ENCODE assay signal across 11 mouse cellular contexts in the genomic region with DNA sequence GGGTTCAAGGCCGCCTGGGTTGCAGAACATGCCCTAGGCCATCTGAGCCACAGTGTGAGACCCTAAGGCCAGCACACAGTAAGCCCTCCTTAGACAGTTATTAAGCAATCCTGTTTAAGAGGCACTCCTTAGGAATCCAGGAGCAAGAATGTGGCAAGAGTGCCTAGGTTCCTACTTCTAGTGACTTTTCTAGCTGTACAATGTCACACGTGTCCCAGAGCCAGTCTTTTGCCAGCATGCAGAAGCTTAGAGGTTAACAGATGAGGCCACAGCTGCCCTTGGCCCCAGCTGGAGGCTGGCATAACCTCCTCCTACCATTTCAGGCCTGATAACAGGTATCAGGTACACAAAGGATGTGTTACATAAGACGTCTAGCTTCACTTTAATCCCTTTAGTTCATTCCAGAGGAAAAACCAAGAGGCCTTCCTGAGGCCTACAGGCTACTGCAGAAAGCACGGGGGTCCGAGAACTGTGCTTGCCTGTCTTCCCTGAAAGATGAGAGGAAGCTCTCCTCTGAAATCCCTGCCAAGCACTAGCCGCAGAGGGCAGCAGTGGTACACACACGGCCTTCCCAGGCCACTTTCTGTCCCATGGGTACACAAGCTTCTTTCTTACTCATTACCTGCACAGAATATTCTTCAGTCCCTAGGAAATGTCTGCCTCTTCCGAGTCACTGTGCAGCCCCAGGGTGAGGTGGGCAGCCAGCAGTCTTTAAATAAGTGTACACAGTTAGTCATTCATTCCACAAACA. TPM values are rescaled to one million over a fixed set of nuclear protein-coding genes. Genes with fewer than 3 reads are reported as not detected.
A peak's percentile ranks its signal among the peaks of the same experiment; 100 is the strongest.
DNase-seq lines count a peak whose midpoint lies in the region; ATAC-seq and TF ChIP-seq lines count a peak whose summit lies in the region.
"Had no signal": no experiment of that assay in that cellular context is flagged by ENCODE, and none has a peak within 500 bp of the region (broad histone marks: within the 10 kb centered on the region; RNA-seq: fewer than 3 reads in every experiment).

No protein-coding gene starts in this region.

- H3K27me3 ChIP-seq in hindbrain, embryonic 13.5 days: no peaks in the 10 kb centered on the region
- no peaks in the 10 kb centered on the region for H3K27me3 ChIP-seq in hindbrain, embryonic 14.5 days (ENCODE audit: control insufficient read depth, insufficient read depth, low read length)
- no peaks in the 10 kb centered on the region for H3K27me3 ChIP-seq in intestine, embryonic 16.5 days (replicated peaks; ENCODE audit: control insufficient read depth, insufficient read depth, low read length)
- H3K27me3 ChIP-seq in myocyte (ENCODE audit: control insufficient read depth, insufficient read depth, insufficient read length): no peaks in the 10 kb centered on the region
- H3K27me3 ChIP-seq: embryonic facial prominence, embryonic 12.5 days; limb, embryonic 13.5 days had no signal

- WGBS in hindbrain, embryonic 13.5 days: 76% methylated on average over 8 of the region's 8 CpGs
- WGBS in hindbrain, embryonic 14.5 days: 79% methylated on average over 8 of the region's 8 CpGs
- WGBS in intestine, embryonic 16.5 days: 56% methylated on average over 8 of the region's 8 CpGs

- TF ChIP-seq POLR2A in myocyte (IDR thresholded peaks at IDR 0.05; ENCODE audit: insufficient read length, low read depth): no peak

- H3K4me2 ChIP-seq in hindbrain, embryonic 13.5 days: no peak overlapping the region
- H3K4me2 ChIP-seq in hindbrain, embryonic 14.5 days (replicated peaks): no peak overlapping the region
- no peak overlapping the region for H3K4me2 ChIP-seq in intestine, embryonic 16.5 days (ENCODE audit: low read depth, low read length)
- peak overlapping the region; percentile 72 for H3K4me2 ChIP-seq in myocyte (ENCODE audit: low read depth)
- H3K4me2 ChIP-seq: embryonic facial prominence, embryonic 12.5 days; limb, embryonic 13.5 days had no signal

- DNase-seq in hindbrain, embryonic 14.5 days (ENCODE audit: low spot score): no peak
- peak; percentile 21 for DNase-seq in right cerebral cortex, postnatal 14 days
- no peak for DNase-seq in right cerebral cortex, postnatal 4 days
- no peak for DNase-seq in adrenal gland, adult 8-10 months
- no peak for DNase-seq in adipocyte (ENCODE audit: low spot score)
- DNase-seq: kidney, postnatal 14 days had no signal

- H3K4me3 ChIP-seq in hindbrain, embryonic 13.5 days: no peak overlapping the region
- H3K4me3 ChIP-seq in hindbrain, embryonic 14.5 days (replicated peaks; ENCODE audit: low read length): no peak overlapping the region
- H3K4me3 ChIP-seq in intestine, embryonic 16.5 days (ENCODE audit: low read length): no peak overlapping the region
- H3K4me3 ChIP-seq in myocyte: no peak overlapping the region
- H3K4me3 ChIP-seq: embryonic facial prominence, embryonic 12.5 days; limb, embryonic 13.5 days had no signal

- H3K4me1 ChIP-seq in hindbrain, embryonic 13.5 days (replicated peaks): no peaks in the 10 kb centered on the region; the same call in 1 of the 2 replicates
- no peaks in the 10 kb centered on the region for H3K4me1 ChIP-seq in hindbrain, embryonic 14.5 days (replicated peaks; ENCODE audit: control insufficient read depth, insufficient read depth, low read length)
- peaks cover 26% of the 10 kb centered on the region for H3K4me1 ChIP-seq in intestine, embryonic 16.5 days (ENCODE audit: control insufficient read depth, insufficient read depth, low read length)

- H3K27ac ChIP-seq in hindbrain, embryonic 13.5 days: no peak overlapping the region
- no peak overlapping the region for H3K27ac ChIP-seq in hindbrain, embryonic 14.5 days
- peak overlapping the region; percentile 61 for H3K27ac ChIP-seq in intestine, embryonic 16.5 days (ENCODE audit: low read length)
- H3K27ac ChIP-seq: embryonic facial prominence, embryonic 12.5 days; limb, embryonic 13.5 days had no signal

- H3K9ac ChIP-seq in hindbrain, embryonic 13.5 days: 0 out of 2 replicates have a peak overlapping the region, but pooled peaks have one; percentile 13
- H3K9ac ChIP-seq in hindbrain, embryonic 14.5 days: no peak overlapping the region
- H3K9ac ChIP-seq in intestine, embryonic 16.5 days (ENCODE audit: low read depth, low read length): no peak overlapping the region
- H3K9ac ChIP-seq: embryonic facial prominence, embryonic 12.5 days; limb, embryonic 13.5 days had no signal

- no peaks in the 10 kb centered on the region for H3K9me3 ChIP-seq in hindbrain, embryonic 13.5 days
- H3K9me3 ChIP-seq in hindbrain, embryonic 14.5 days (ENCODE audit: control insufficient read depth, low read length): no peaks in the 10 kb centered on the region
- H3K9me3 ChIP-seq in intestine, embryonic 16.5 days (ENCODE audit: control insufficient read depth, low read length): no peaks in the 10 kb centered on the region
- H3K9me3 ChIP-seq: embryonic facial prominence, embryonic 12.5 days; limb, embryonic 13.5 days had no signal

- no peak for ATAC-seq in hindbrain, embryonic 13.5 days (ENCODE audit: low FRiP score)
- no peak for ATAC-seq in hindbrain, embryonic 14.5 days (ENCODE audit: low FRiP score)
- ATAC-seq in intestine, embryonic 16.5 days: peak; percentile 57; the same call in 1 of the 2 replicates

- no peaks in the 10 kb centered on the region for H3K36me3 ChIP-seq in hindbrain, embryonic 13.5 days
- no peaks in the 10 kb centered on the region for H3K36me3 ChIP-seq in hindbrain, embryonic 14.5 days (replicated peaks; ENCODE audit: control insufficient read depth, insufficient read depth)
- H3K36me3 ChIP-seq in intestine, embryonic 16.5 days (ENCODE audit: control insufficient read depth, insufficient read depth, low read length): peaks cover 3% of the 10 kb centered on the region; the same call in 1 of the 2 replicates
- H3K36me3 ChIP-seq in myocyte (ENCODE audit: control insufficient read depth, insufficient read depth): peaks cover 7% of the 10 kb centered on the region
- H3K36me3 ChIP-seq: embryonic facial prominence, embryonic 12.5 days had no signal

- H3ac ChIP-seq in myocyte (ENCODE audit: control insufficient read depth, insufficient read length): no peak overlapping the region

- peaks cover 89% of the 10 kb centered on the region for H3K79me2 ChIP-seq in myocyte (ENCODE audit: control insufficient read depth, insufficient read depth)

TF ChIP-seq in myocyte, 11 proteins besides CTCF, POLR2A, EP300 and RAD21:
- TF ChIP-seq USF1 (IDR thresholded peaks at IDR 0.05; ENCODE audit: low read depth) (no peak), CEBPB (IDR thresholded peaks at IDR 0.05; ENCODE audit: insufficient read depth, poor library complexity, severe bottlenecking) (0 out of 2 replicates have a peak, but pooled peaks have one; percentile 7), E2F4 (IDR thresholded peaks at IDR 0.05; ENCODE audit: insufficient read depth) (no peak), MYOD1 (IDR thresholded peaks at IDR 0.05; ENCODE audit: control insufficient read depth in 1 of 3, insufficient read length in 2 of 3, low read depth in 2 of 3) (no peak), POLR2AphosphoS2 (IDR thresholded peaks at IDR 0.05; ENCODE audit: insufficient read length, low read depth) (no peak), TCF3 (IDR thresholded peaks at IDR 0.05; ENCODE audit: insufficient read length, low read depth) (no peak), MAX (IDR thresholded peaks at IDR 0.05; ENCODE audit: low read depth) (no peak)

RNA-seq across cellular contexts. Expression of a gene that starts 55.5 kb away (rescaled TPM):
- 27.8 and 29.5 TPM in 2 replicates for polyA plus RNA-seq in hindbrain, embryonic 13.5 days (2015; fragmentation: Nextera tagmentation; extraction: Ambion mirVana)
- 20.5 and 21.5 TPM in 2 replicates for polyA plus RNA-seq in hindbrain, embryonic 14.5 days (2014; fragmentation: Nextera tagmentation; extraction: Ambion mirVana)
- polyA plus RNA-seq in intestine, embryonic 16.5 days (2015; fragmentation: Nextera tagmentation; extraction: Ambion mirVana): 76.4 and 81.6 TPM in 2 replicates
- polyA plus RNA-seq in myocyte (2012; fragmentation: generic; extraction: Trizol): 122 TPM
- 100 to 1,000 TPM in 2 of 4 experiments, 10 to 100 TPM in 2; 88.4 to 126 (median 102) TPM for total RNA-seq in adrenal gland, adult 8-10 months (2022)

RNA-seq across cellular contexts. Expression of a gene that starts 58.8 kb away (rescaled TPM):
- 43.8 and 46.7 TPM in 2 replicates for polyA plus RNA-seq in hindbrain, embryonic 13.5 days (2015; fragmentation: Nextera tagmentation; extraction: Ambion mirVana)
- 38.4 and 43.2 TPM in 2 replicates for polyA plus RNA-seq in hindbrain, embryonic 14.5 days (2014; fragmentation: Nextera tagmentation; extraction: Ambion mirVana)
- polyA plus RNA-seq in intestine, embryonic 16.5 days (2015; fragmentation: Nextera tagmentation; extraction: Ambion mirVana): 77.9 and 86.6 TPM in 2 replicates
- polyA plus RNA-seq in myocyte (2012; fragmentation: generic; extraction: Trizol): 45.3 TPM
- 10 to 100 TPM; 28.9 to 47.7 (median 40.1) TPM for total RNA-seq in adrenal gland, adult 8-10 months (2022)
